Mouse (Mus musculus) gonadal fat pad, adult 2 months (tissue): Measurements from ENCODE around the gene Ubl7. TPM values are rescaled to one million over a fixed set of nuclear protein-coding genes. Genes with fewer than 3 reads are reported as not detected.

Experiments used
- DNase-seq: peaks from one replicate; pipeline ENCODE4 v3.0.0-alpha.2; 2012; ENCODE audit warnings: low read depth
- polyA plus RNA-seq: library from polyadenylated mRNA; depleted of rRNA; stranded (reverse); fragments of >200 nt; gene quantifications from 2 replicates; pipeline ENCODE4 v1.2.3, GENCODE M21; 2012

Gene Ubl7
- polyA plus RNA-seq, 1 experiment: 106 TPM

GRCm38 (mm10) chr9:57921491-57922060, 10.8 kb downstream of the Ubl7 start:
- no peak for DNase-seq

GRCm38 (mm10) chr9:57922381-57922780, 11.6 kb downstream of the Ubl7 start:
- no peak for DNase-seq

DNA sequence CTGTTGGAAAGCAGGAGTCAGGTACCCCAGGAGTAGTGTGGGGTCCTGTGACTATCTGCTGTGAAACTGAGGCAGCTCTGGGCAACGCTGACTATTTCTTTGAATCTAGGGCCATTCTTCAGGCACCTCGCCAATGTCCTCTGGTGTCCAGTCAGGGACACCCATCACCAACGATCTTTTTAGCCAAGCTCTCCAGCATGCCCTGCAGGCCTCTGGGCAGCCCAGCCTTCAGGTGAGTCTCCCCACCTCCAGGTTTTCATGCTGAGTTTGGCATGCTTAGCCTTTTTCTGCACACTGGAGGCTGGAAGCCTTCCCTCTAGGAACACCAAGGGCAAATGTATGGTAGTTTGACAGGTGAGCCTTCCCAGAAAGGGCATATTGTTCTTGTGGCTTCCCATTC, 12.3 kb downstream of the Ubl7 start:
- DNase-seq: no peak

DNA sequence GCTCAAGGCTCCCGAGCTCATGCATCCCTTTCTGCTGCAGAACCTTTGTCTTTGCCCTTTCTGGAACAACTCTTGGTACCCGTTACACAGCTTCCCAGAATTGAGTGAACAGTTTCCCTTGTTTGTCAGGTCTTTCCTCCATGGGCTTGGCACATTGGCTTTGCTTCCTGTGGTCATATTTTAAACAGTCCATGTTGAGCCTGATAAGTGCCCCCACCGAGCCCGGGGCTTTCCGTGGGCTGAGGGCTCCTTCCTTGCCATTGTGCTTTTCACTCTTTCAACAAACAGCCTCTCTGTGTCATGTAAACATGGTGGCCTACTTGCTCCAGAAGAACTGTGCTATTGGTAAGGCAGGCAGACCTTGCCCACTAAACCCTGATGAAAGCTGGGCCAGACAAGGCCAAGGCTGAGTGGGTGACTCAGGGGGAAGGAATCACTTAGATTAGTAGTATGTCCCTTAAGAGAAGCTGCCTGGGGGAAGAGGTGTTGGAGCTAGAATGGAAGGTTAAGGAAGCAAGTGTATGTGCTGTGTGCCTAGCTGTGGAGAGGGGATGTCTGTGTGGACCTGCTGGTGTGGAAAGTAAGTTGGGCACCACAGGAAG, 20.5 kb downstream of the Ubl7 start:
- no peak for DNase-seq

DNA sequence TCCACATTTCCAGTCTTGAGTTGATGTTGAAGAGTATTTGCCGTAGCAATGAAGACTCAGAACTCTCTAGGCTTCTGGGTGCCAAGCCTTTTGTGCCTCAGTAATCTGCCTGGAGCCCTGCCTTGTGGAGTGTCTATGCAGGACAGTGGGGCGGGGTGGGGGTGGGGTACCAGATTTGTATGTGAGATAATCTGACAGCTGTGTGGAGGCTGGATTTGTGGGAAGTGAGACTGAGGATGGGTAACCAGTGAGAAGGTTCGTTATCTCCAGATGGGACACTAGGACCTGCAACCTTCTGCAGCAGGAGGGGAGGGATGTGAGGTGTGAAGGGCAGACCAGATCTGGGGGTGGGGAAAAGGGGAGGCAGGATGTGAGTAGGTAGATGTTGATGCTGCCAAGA, 21.5 kb downstream of the Ubl7 start:
- DNase-seq: no peak

DNA sequence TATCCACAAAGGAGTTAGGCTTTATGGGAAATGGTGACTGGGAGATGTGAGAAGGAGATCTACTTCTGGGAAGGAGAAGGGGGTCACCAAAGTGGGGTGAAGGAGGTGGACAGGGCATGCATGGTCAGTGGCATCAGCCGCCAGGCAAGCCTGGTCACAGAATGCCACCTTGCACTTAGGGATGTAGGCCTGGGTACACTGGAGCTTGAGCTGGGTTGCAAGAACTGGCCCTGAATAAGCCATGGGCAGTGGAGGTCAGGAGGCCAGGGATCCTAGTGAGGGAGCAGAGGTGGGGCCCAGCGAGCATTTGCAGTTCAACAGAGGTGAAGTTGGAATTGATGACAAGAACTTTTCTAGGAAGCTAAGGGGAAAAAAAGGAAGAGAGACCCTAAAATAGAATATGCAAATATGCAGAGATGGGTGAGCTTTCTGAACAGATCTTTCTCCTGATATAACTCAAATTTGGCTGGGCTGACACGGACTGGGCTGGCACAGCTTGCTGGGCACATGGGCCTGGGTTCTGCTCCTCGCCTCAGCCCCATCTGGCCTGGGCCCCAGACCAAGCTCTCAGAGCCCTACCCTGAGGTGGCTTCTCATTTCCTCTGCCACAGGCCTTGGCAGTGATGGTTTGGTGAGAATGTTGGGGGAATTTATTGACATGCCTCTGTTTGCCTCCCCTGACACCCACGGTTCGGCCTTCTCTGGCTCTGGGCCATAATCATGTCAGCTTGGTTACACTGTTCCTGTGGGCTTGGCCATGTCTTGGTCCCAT, 22.2 kb downstream of the Ubl7 start:
- DNase-seq: no peak

- no peak for DNase-seq
These were observed 25.1 kb downstream of the Ubl7 start for GRCm38 (mm10) chr9:57935683-57936437.

GRCm38 (mm10) chr9:57937171-57937570, 26.4 kb downstream of the Ubl7 start:
- DNase-seq: no peak

DNA sequence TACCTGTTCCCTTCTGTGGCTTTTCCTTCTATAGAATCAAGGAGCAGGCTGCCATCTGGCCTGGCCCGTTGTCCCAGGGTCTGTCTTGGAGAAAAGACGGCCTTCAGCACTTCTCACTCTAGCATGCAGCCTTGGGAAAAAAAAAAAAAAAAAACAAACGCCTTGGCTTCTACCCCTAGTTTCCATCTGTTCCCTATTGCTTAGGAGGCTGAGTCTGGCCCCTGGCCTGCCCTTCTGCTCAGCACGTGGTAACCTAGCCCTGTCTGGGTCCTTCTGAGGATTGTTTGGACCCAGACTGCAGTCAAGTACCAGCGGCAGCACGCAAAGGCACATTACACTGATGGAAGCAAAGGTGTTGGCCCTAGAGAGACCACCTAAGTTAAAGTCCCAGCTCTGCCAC, 26.9 kb downstream of the Ubl7 start:
- DNase-seq: no peak

DNA sequence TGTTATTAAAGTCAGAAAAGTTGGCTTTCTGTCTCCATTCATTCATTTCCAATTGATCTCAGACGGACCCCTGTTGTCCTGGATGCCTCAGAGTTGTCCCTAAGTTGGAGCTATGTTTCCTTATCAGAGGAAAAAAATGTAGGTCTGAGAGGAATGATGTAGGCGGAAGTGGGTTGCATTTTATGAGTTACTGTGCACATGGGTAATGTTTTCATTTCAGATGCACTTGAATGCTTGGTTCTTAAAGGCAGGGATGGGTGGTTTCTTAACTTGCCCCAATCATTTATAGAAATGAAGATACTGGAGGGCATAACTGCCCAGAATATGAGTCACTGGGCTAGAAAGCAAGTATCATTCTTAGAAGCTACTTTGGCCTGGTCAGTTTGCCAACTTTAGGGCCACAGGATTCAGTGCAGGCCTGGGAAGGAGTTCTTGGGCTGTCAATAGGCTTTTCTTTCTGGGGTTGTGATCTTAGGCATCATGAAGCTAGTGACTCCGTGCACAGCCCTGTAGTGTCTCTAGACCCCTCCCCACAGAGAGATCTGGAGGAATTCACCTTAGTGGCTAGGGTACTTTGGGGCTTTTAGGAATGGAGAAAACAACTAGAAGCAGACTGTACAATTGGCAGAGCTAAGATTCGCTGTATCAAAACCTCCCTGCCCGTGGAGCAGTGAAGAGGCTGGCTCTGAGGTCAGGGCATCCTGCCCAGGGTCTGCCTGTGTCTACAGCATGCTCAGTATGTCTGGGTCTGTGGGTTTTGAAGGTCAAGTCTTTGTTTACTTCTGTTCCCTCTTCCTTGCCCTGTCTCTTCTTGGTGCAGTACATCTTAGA, 27.7 kb downstream of the Ubl7 start:
- no peak for DNase-seq

- no peak for DNase-seq
These were observed 28.9 kb downstream of the Ubl7 start, which contains the start of gene Sema7a for GRCm38 (mm10) chr9:57939431-57940348. Gene Sema7a, plus strand, starts transcription at chr9:57940112.

DNA sequence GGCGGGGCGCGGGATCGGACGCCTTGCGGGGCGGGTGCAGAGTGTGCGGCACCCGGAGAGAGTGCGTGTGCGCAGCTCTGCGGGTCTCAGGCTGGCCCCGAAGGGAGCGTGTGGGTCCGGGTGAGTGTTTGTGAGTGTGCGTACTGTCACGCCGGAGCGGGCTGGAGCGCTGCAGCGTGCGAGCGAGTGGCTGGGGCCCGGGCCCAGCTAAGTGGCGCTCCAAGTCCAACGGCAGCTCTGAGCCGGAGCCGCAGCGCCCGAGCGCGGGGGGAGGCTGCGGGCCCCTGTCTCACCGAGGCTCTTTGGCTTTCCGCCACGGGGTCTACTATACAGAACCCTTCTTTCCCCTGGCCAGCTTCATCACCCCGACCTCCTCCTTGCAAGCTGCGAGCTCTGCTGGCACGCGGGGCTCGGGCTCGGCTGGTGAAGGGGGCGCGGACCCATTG, 29.6 kb downstream of the Ubl7 start:
- DNase-seq: no peak

GRCm38 (mm10) chr9:57940861-57941638, 30.3 kb downstream of the Ubl7 start:
- DNase-seq: no peak

DNA sequence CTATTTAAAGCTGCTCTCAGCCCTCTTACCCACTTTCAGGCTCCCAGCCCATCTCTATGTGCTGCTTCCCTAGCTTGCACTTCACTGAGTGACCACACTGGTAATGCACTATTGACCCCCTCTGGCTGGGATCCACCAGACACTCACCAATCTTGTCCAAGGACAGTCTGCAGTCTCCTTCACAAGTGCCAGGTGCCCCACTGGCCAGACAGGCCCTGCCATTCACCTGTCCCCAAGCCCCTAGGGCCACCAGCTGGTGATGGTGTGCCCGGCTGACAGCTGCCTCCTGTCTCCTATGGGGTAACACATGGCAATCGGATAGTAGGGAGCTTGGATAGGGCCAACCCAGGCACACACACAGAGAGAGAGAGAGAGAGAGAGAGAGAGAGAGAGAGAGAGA, 31.3 kb downstream of the Ubl7 start:
- DNase-seq: no peak

DNA sequence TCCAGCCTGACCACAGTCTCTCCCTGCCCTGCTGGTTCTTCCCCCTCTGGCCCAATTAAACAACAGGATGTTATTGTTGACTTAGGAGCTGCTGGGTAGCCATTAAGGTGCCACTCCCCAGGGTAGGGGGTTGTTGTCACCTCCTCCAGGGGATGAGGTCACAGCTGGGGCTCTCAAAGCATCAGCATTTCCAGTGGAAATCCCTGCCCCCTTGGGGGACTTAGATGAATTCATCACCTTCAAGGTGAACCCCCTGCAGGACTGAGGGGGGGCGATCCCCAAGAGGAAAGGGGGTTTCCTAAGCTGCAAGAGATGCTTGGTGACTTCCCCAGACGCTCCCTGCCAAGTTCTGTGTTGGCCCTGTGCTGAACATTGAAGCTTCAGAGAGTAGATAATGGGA, 32.3 kb downstream of the Ubl7 start:
- DNase-seq: no peak

GRCm38 (mm10) chr9:57944572-57944971, 33.8 kb downstream of the Ubl7 start:
- no peak for DNase-seq

- no peak for DNase-seq
These were observed 35.2 kb downstream of the Ubl7 start for GRCm38 (mm10) chr9:57945771-57946616.

GRCm38 (mm10) chr9:57947381-57948030, 36.7 kb downstream of the Ubl7 start:
- DNase-seq: no peak
